Mouse (Mus musculus) neutrophil, adult 83 days (primary cell): ENCODE results near the gene Cwc25. TPM values are rescaled to one million over a fixed set of nuclear protein-coding genes. Genes with fewer than 3 reads are reported as not detected.

Experiments used
- total RNA-seq, 2 experiments: library from RNA; stranded (reverse); gene quantifications; one replicate each; pipeline ENCODE4 v1.2.4; 2023

Cwc25 gene
- 10 to 100 TPM; 28.3 to 34.7 TPM for total RNA-seq

DNA sequence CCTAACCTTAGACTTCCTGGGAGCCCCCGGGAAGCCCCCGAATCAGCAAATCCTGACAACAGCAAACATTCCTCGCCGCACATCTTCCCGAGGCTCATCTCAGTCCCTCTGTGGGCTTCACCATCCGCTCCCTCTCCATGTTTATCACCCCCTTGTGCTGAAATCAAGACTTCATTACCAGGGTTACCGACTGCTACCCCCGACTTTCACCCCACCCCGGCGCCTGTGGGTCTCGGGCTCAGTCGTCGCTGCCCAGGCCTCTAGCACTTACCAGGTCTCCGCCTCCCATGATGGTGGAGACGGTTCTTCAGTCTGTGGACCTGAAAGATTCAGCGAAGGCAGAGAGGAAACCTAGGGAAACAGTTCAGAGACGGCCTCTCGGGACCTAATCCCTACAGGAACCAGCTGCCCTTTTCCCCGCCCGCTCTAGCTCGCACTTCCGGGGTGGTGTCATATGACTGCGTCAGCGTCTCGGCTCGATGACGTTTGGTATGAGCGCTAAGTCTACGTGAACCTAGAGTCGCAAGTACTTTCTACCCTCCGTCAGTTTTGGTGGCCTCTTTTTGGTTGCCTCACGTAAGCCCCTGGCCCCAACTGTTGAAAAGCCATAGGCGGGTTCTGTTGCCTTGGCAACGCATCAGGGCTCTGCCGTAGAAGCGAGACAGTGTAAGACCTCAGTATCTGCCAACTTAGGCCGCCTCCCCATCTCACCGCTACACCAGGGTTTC is at the start of gene Cwc25:
Gene Cwc25, minus strand, starts transcription at position 403 of the 728 bp plus-strand sequence.

DNA sequence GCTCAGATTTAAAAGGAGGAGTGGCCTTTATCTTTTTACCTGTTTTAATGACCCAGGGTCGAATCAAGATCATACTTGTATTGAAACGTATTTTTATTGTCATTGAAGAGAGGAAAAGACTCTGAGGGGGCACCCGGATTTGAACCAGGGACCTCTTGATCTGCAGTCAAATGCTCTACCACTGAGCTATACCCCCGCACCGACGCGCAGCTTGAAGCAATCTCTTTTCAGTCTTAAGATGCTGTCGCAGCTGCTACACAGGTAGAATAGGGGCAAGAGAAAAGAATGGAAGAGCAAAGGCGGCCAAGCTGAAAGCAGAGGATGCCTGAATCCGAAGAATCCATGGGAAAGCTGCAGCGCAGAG is 32.4 kb upstream of the Cwc25 start, which contains the start of gene Lasp1:
Gene Lasp1, plus strand, starts transcription at position 219 of the 364 bp plus-strand sequence.

DNA sequence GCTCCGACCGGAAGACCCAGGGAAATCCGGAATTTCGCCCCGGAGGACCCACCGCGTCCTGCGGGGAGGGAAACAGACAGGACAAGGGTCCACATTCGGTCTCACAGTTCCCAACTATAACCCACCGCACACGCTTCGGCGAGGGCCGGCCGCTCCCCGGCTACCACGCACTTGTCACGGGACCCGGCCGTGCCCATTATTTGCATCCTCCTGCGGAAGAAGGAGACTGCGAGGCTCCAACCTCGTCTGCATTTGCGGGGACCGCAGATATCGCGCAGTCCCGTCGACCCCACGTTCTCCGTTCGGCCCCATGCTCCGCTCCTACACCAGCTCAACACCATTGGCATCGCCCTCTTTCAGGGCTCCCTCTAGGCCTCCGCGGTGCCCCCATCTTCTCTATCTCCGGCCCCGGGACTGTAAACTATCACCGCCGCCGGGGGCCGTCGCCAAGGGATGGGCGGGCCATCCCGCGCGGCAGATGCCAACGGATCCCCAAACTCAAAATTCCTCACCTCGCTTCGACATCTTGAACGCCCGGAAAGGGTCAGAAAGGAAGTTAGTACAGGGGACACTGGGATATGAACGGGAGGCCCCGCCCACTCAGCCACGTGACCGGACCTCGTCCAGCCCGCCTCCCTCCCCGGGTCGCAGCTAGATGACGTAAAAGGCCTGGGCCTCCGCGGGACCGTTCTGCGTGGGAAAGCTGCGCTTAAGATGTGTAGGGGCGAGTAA is 15.6 kb upstream of the Cwc25 start, which contains the start of gene Rpl23:
Gene Rpl23, minus strand, starts transcription at position 606 of the 732 bp plus-strand sequence.

DNA sequence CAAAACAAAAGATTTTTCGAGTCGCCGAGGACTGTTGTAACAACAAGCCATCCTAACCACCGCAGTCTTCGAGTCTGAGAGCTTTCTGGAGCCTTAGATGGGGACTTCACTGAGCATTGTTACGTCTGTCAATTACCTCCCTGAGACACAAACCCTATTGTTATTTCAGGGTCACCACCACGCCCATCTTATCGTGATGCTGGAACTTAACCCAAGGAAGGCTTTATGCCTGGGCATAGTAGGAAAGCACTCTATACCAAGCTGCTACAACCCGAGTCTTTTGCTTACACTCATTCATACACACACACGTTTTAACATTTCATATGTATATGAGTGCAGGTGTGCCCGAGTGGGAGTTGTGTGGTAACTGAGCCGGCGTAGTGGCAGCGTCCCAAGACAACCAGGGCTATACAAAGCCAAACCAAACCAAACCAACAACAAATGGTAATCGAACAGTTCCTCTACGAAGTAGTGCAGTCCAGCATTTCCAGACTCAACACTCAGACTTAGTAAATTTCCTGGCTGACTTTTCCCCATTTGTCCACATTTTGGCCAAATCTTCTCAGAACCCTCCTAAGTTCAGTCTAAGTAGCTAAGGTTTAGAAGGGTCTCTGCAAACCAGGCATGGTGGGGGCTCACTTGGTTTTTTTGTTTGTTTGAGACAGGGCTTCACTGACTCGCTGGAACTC is 9.6 kb upstream of the Cwc25 start, which contains the start of gene 1700001P01Rik:
Gene 1700001P01Rik, minus strand, starts transcription at position 111 of the 689 bp plus-strand sequence.

DNA sequence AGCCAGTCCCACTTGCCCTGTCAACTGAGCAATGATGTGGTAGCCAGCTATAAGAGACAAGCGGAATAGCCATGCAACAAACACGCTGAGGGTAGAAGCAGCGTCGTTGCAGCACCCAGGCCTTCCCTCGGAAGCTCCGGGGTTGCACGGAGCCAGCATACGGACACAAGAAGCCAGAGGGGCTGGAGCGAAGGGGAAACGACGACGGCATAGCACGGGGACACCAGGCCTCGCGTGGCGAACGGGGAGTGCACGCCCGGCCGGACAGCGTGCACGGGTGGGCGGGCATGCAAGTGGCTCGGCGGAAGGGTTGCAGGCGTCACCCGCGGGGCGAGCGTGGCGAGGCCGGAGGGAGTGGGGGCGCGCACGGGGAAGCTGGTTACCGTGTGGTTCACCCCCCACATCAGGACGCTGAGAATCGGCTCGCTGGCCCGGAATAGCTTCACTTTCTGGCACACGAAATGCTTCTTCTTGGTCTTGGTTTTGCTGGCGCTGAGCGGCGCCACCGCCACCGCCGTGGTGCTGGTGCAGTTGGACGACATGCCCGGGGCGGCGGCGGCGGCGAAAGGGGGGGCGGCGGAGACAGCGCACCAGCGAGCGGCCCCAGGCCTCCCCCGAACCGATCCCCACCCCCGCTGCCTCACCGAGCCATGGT is 22.2 kb downstream of the Cwc25 start, which contains the start of gene Pip4k2b:
Gene Pip4k2b, minus strand, starts transcription at position 642 of the 655 bp plus-strand sequence.

DNA sequence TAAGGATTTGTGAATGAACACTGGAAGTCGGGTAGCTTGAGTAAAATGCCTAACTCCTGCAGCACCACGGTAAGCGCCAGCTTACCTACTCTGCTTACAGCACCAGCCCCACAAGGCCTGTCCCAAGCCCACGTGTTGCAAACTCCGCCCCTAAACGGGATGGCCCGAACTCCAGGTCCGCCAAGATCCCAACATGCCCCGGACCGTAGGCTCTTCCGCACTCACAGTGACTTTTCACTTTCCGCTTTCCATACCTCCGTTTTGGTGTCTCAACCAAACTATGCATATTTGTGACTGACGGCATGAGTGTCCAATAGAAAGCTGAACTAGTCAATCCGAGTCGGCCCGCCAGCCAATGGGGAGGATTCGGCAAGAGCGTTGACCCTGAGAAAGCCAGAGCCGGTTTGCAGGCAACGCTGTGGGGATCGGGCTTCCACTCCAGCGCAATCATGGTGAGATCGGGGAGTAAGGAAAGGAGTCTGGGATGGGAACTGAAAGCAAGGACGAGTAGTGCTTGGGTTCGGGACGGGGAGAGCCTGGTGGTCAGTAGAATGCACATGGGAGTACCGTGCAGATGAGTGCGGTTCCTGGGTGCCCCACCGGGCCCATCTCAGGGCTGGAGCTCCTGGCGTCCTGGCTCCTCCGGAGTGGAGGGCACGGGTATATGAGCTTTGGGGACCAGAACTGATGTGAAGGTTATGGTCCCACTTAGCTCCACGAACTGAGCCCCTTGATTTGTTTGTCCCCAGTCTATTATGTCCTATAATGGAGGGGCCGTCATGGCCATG is 63.1 kb downstream of the Cwc25 start, which contains the start of gene Psmb3:
Gene Psmb3, plus strand, starts transcription at position 361 of the 788 bp plus-strand sequence.

DNA sequence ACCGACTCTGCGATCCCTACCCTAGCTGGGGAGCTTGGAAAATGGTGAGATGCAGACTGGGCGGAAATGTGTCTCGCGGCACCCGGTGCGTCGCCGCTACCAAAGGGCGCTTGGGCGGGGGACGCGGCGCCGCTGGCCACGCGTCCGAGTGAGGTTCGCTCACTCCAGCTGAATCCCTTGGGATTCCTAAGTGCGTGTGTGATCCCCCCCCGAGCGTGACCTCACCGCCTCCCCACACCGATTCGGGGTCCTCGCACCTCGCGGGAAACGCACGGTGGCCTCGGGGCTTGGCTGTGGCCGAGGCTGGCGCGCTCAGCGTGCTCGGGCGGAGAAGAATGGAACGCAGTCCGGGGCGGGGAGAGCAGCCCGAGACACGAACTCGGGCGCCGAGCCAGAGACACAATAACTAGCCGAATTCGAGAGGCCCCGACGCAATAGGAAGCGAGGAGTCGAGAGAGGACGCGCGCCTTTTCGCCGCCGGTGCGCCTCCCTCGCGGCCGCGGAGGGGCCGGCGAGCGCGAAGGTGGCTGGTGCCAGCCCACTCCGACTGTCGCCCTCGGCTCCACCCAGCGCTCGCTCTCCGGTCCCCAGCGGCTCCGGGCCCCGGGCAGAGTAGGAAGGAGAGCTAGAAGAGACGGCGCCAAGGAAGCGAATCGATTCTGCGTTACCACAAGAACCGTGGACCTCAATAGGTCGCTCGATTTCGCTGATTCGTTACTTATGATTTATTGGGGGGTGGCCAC is 66.2 kb downstream of the Cwc25 start, which contains the start of gene Pcgf2:
Gene Pcgf2, minus strand, starts transcription at position 495 of the 743 bp plus-strand sequence.

Other genes with a start within 250 kb of the Cwc25 start
- under 1 TPM in 1 of 2 experiments, not detected in 1; 0.07 TPM for gene Srcin1, start 190.4 kb downstream of the Cwc25 start, total RNA-seq
- gene Epop, start 136.9 kb downstream of the Cwc25 start, total RNA-seq: 1 to 10 TPM in 1 of 2 experiments, under 1 TPM in 1; 0.28 to 1.0 TPM
- 1 to 10 TPM; 5.3 to 8.8 TPM for gene Mllt6, start 103.1 kb downstream of the Cwc25 start, total RNA-seq
- 10 to 100 TPM in 1 of 2 experiments, 1 to 10 TPM in 1; 7.1 to 10.4 TPM for gene Cisd3, start 80.7 kb downstream of the Cwc25 start, total RNA-seq
- gene Pcgf2, start 66.1 kb downstream of the Cwc25 start, total RNA-seq: 1 to 10 TPM; 1.4 to 1.9 TPM
- gene Psmb3, start 63.2 kb downstream of the Cwc25 start, total RNA-seq: 100 to 1,000 TPM; 121 to 137 TPM
- gene Pip4k2b, start 21.9 kb downstream of the Cwc25 start, total RNA-seq: 10 to 100 TPM; 27.4 to 29.4 TPM
- not detected for gene 1700001P01Rik, start 9.4 kb upstream of the Cwc25 start, total RNA-seq
- 100 to 1,000 TPM; 609 to 647 TPM for gene Rpl23, start 15.9 kb upstream of the Cwc25 start, total RNA-seq
- gene Lasp1, start 32.4 kb upstream of the Cwc25 start, total RNA-seq: 100 to 1,000 TPM; 326 to 330 TPM
- under 1 TPM; 0.70 to 0.90 TPM for gene B230217C12Rik, start 74.2 kb upstream of the Cwc25 start, total RNA-seq
- gene Fbxo47, start 117.6 kb upstream of the Cwc25 start, total RNA-seq: under 1 TPM in 1 of 2 experiments, not detected in 1; 0.72 TPM
- gene Plxdc1, start 219.9 kb upstream of the Cwc25 start, total RNA-seq: 10 to 100 TPM; 10.2 to 11.1 TPM
- 10 to 100 TPM; 25.0 to 28.2 TPM for gene Arl5c, start 229.6 kb upstream of the Cwc25 start, total RNA-seq